ENCODE assay signal across 15 mouse cellular contexts in genomic region chr7:111146670-111147069, GRCm38 (mm10).
"Had no signal": no experiment of that assay in that cellular context is flagged by ENCODE, and none has a peak within 500 bp of the region (broad histone marks: within the 10 kb centered on the region; RNA-seq: fewer than 3 reads in every experiment).

No protein-coding gene starts in this region.

- H3K27me3 ChIP-seq: intestine, embryonic 15.5 days; neural tube, embryonic 15.5 days had no signal

- H3K4me2 ChIP-seq: intestine, embryonic 15.5 days; neural tube, embryonic 15.5 days had no signal

- H3K9me3 ChIP-seq: intestine, embryonic 15.5 days; limb, embryonic 10.5 days; midbrain, embryonic 10.5 days; neural tube, embryonic 15.5 days had no signal

- ATAC-seq: intestine, embryonic 15.5 days; lung, postnatal 0 days; midbrain, embryonic 16.5 days had no signal

- DNase-seq: kidney, adult 18-20 months; kidney, postnatal 10 days; kidney, postnatal 4 days; lung, adult 2 months; lung, postnatal 36 days; right cerebral cortex, adult 18-20 months; right cerebral cortex, postnatal 25 days had no signal

- H3K4me1 ChIP-seq: intestine, embryonic 15.5 days; limb, embryonic 10.5 days; midbrain, embryonic 10.5 days; neural tube, embryonic 15.5 days had no signal

- H3K4me3 ChIP-seq: intestine, embryonic 15.5 days; layer of hippocampus, adult 2 months; limb, embryonic 10.5 days; midbrain, embryonic 10.5 days; neural tube, embryonic 15.5 days had no signal

- H3K27ac ChIP-seq: layer of hippocampus, adult 2 months; limb, embryonic 10.5 days; midbrain, embryonic 10.5 days; neural tube, embryonic 15.5 days; stomach, postnatal 0 days had no signal

- H3K36me3 ChIP-seq: intestine, embryonic 15.5 days; limb, embryonic 10.5 days; midbrain, embryonic 10.5 days; neural tube, embryonic 15.5 days had no signal

- H3K9ac ChIP-seq: intestine, embryonic 15.5 days; neural tube, embryonic 15.5 days had no signal
